Mouse (Mus musculus) thymus, postnatal 0 days (tissue): ENCODE results near the gene Srgap2. TPM values are rescaled to one million over a fixed set of nuclear protein-coding genes. Genes with fewer than 3 reads are reported as not detected.

ENCODE experiments used
- DNase-seq: peaks from one replicate; pipeline ENCODE4 v3.0.0-alpha.2; 2015; ENCODE audit warnings: low spot score
- polyA plus RNA-seq: library from polyadenylated mRNA; unstranded; fragments of >200 nt; fragmentation: Nextera tagmentation; extraction: Ambion mirVana; gene quantifications from 2 replicates; pipeline ENCODE4 v1.2.1, GENCODE M21; 2015

Srgap2 gene
- polyA plus RNA-seq, 1 experiment from 2014 or later, result 8.6 TPM

- DNase-seq, result no peak
Observed at GRCm38 (mm10) chr1:131345422-131346419, 181.4 kb downstream of the Srgap2 start.

DNA sequence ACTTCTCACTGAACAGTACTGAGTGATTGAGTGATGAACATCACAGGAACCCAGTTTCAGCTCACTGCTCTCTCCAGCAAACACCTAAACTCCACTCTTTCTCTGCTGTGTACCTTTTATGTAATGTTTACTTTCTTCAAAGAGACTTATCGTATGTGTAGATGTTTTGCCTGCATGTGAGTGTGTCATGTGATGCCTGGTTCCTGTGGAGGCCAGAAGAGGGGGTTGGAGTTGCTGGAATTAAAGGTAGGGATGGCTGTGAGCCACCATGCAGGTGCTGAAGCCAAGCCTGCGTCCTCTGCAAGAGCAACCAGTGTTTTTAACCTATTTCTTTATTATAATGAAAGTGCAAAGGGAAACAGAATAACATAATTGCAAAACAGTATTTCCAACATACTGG lies 182.5 kb downstream of the Srgap2 start:
- no peak for DNase-seq

GRCm38 (mm10) chr1:131336017-131336416 lies 191.1 kb downstream of the Srgap2 start:
- no peak for DNase-seq

DNA sequence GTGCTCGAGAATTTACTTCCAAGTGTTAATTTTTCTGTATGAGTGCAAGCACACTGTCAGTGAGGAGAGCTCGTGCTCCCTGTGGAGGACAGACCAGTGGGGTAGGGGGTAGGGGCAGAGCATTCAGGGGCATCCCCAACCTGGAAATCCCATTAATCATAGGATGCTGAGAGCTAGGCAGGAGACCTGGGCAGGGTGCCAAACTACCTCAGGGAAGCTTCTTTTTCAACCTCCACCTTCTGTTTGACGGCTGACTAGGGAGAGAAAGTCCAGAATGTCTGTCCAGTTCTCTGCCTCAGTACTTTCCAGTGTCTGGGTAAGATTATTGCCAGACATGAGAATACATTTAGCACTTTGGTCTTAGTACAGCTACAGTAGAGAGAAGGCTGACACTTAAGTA lies 191.5 kb downstream of the Srgap2 start:
- no peak for DNase-seq

- DNase-seq, result no peak
Observed at GRCm38 (mm10) chr1:131331180-131331579, 196.0 kb downstream of the Srgap2 start.

GRCm38 (mm10) chr1:131329093-131329492 lies 198.1 kb downstream of the Srgap2 start:
- DNase-seq, result peak; percentile 39

- no peak for DNase-seq
Observed at GRCm38 (mm10) chr1:131327167-131327566, 200.0 kb downstream of the Srgap2 start.

GRCm38 (mm10) chr1:131324816-131325463 lies 202.2 kb downstream of the Srgap2 start:
- peak; percentile 57 for DNase-seq

GRCm38 (mm10) chr1:131319598-131320330 lies 207.4 kb downstream of the Srgap2 start:
- no peak for DNase-seq

GRCm38 (mm10) chr1:131318397-131318796 lies 208.8 kb downstream of the Srgap2 start:
- no peak for DNase-seq

DNA sequence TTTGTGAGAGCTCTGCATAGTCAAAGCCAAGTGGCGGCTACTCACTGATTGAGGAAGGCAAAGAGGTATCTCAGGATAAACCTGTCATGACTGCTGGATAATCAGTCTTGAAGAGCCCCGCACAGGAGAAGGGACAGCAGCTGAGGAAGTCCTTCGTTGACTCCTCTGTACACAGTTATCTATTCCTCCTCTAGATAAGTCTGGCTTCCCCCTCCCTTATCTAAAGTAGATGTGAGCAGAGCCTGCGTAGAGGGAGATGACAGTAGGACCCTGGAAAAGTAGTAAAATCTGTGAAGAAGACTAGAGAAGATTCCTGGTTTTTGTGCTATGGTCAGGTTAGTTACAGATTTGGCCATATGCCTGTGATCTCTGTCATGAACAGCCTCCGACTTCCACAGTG lies 209.5 kb downstream of the Srgap2 start:
- DNase-seq, result no peak

GRCm38 (mm10) chr1:131311284-131311683 lies 215.9 kb downstream of the Srgap2 start:
- no peak for DNase-seq

DNA sequence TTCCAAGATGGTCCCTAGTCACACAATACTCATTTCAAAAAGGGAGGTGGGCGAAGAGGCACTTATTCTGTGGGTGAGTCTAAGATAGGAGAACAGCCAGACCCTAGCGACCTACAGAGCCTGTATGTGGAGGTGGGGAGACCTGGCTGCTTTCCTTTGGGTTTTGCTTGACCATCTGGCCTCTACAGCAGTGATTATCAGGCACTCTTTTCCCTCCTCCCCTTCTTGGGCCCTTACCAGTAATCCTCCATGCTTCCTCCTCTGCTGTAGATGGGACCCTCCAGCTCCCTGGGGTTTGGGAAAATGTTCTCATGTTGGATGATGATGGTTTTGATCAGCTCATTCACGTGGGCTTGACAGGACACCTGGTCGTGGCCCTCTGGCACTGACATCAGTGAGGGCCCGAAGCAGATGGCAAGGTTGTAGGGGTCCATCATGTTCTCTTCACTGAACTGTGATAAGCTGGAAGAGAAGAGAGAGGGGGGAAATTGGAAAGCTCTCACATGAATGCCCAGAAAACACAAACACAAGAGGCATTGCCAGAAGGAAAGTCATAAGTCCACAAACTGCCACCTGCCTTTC lies 216.8 kb downstream of the Srgap2 start:
- no peak for DNase-seq

DNA sequence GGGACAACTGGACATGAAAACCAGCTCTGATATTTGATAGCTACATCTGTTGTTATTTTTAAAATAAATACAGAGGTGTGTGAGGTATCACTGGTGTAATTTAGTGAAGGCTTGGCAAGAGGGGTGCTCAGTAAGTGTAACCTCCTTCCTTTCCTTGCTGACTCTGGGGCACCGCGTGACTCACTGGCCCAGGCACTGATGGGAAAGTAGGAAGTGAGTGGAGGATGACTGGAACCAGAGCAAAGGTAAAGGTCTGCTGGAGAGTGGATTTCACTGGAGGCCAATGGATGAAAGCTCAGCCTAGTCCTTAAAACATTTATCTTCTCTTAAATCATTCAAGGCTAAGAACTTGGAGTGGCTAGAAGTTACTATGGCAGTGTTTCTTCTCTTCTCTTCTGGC lies 226.4 kb downstream of the Srgap2 start:
- no peak for DNase-seq

DNA sequence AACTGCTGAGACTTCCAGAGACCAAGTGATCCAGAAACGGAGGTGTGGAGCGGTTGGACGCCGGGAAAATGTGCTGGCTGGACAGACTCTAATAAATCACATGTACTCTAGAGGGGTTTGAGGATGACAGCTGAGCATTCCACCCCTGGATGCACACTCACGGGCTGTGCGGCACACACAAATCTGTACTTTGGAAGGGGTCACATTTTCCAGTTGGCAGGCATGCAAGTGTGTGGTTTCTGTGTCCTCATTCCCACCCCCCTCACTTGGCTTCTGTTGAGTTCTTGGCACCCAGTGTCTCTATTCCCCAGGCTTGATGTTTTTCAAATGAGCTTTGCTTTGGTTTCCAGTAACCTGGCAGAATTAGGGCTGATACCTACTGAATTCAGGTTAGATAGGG lies 227.4 kb downstream of the Srgap2 start:
- no peak for DNase-seq

DNA sequence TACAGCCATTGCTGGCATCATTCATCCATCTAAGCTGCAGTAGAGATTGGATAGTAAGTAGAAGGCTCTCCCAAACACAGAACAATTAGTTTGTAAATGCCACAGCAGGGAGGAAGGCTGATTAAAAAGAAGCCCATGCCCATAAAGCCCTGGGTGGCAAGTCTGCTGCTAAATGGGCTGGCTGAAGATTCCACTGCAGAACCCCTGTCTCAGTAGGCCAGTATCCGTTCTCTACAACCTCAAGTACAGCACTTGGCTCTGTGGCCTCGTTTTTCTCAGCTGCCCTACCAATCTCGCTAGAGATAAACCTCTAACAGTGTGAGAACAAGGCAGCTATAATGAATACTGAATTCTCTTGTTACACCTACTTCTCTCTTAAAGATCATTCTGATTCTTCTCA lies 227.9 kb downstream of the Srgap2 start:
- DNase-seq, result no peak

DNA sequence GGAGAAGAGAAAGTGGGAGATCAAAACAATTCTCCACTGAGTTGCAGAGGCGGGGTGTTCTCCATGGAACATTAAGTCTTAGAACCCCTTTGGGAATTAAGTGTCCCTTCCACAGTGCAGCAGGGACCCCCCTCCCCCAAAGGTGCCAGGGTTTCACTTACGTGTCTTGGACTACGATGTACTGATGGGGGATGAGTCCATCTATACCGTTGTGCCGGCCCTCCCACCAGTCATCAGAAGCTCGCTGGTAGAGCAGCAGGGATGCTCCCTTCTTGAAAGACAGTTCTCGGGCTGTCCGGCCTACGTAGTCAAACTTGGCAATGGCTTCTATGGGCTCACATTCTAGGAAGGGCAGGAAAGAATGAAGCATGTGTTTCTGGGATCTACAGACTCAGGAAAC lies 229.0 kb downstream of the Srgap2 start:
- DNase-seq, result no peak

DNA sequence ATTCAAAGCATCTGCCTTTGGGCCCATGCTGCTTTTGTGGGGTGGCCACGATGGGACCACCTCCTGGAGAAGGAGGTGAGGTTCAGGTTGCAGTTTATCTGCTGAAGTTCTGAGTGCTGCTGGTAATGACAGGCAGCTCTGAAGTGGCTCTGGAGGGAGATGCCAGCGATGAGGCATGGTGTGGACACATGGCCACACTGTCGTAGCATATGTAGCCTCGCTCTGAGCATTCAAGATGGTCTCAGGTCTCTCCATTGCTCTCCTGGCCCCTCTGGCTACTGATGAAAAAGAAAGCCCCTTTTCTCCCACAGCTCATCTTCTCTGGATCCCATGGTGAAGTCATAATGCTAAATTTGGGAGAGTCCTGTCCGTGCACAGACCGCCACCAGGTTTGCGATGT lies 230.4 kb downstream of the Srgap2 start:
- no peak for DNase-seq

DNA sequence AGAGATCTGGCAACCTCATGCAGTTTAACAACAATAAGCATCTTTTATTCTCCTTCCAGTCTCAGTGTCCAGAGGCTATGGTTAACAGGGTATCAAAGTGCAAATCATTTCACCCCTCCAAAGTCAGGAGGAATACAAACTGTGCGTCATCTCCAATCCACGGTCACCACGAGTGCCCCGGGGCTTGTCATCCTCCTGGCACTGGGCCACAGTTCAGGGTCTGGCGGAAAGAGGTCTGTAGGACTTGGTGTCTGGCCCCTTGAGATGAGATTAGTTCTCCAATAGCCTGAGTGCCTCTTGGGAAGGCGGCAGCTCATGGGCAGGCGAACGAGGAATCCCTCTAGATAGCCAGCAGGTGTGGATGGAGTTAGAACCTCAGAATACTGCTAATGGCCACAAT lies 232.0 kb downstream of the Srgap2 start:
- DNase-seq, result no peak

GRCm38 (mm10) chr1:131293922-131294250 lies 233.3 kb downstream of the Srgap2 start:
- no peak for DNase-seq

GRCm38 (mm10) chr1:131293221-131293921 lies 233.8 kb downstream of the Srgap2 start:
- DNase-seq, result no peak
